Mouse (Mus musculus) layer of hippocampus, adult 9-11 months (tissue): ENCODE measurements at regions not wholly inside any gene's neighbourhood (a gene's known extent, or its start where the extent isn't known, plus 50 kb on each side); places are given as distances from the start of the nearest gene placed in this dataset.

Experiments used
- DNase-seq: peaks from one replicate; pipeline ENCODE4 v3.0.0; 2022

DNA sequence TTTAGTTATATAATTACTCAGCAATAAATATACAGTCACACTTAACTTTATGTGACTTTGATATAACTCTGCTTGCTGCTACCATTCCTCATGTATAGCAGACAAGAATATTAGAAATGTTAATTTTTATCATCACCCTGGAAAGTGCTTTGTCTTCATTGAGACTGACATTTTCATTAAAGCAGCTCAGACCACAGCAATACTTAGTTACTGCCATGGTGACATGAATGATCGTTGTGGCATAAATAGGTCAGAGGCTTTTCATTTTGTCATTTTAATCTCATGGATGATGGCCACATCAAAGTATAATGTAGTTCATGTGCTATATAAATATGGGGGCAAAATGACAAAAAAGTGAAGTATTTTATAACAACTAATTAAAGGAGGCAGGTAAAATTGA lies 498.1 kb downstream of the Slc22a22 start:
- no peak for DNase-seq

- DNase-seq = no peak
These were observed 501.7 kb downstream of the Slc22a22 start for GRCm38 (mm10) chr15:56975446-56976433.

DNA sequence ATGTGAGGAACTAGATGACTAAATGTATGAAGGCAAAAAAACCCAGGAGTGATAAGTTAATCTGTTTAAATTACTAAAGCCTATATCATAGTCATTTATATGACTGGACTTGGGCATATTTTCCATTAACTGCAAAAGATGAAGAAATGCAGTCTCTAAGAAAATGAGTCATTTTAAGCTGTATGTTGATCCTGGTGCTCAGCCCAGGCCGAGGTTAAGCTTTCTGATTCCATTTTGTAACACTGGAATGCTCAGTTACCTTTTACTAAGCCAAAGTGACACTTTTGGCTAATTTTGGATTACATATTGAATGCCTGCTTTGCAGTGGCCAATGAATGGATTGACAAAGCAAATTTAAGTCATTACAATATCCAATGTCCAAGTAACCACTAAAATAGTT lies 507.3 kb downstream of the Slc22a22 start:
- no peak for DNase-seq

DNA sequence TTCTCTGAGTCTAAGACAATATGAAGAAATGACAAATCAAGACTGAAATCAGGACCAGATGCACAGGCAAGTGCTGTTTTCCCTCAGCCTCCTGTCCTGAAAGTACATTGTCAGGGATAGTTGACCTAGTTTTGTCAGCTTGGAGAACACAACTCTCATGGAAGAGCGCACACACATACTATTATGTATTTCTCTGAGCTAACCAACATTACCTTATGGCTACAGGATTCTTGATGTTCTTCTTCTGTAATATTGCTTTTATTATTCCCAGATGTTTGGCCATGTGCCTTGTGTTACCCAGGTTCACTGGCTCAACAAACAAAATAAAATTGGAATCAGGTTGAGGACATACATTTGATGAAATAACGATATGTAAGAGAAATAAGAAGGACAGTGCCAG lies 521.1 kb downstream of the Slc22a22 start:
- DNase-seq = no peak

DNA sequence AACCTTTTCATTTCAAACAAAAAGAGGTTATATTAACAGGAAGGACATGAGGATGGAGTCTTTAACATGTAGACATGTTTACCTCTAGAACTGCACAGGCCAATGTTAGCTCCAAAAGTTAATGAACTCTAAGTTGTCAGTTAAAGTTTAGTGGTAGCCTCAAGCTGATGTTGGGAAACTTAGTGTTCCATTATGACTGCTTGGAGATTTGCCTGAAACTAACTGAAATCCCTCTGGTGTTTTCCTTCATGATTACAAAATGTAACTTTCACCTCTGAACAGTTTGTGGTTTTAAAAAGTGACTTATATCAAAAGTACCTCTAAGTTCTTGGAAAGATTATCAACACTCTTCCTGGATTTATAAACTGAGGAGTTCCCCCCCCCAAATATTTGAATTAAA lies 525.2 kb downstream of the Slc22a22 start:
- DNase-seq = no peak

DNA sequence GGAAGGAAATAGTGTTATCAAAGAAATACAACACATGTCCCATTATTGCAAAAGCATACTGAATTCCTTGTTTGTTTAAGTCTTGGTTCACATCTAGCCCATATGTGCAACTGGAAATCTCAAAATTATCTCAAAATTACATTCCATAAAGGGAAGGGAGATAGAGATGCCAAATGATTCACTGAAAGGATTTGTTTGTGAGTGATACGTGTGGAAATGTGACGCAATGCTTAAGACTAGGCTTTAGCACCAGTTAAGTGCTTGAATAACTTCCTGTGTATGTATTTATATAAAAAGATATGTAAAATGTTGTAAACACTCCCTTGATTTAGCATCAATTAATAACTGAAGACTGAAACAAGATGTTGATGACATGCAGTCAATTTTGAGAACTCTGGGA lies 526.6 kb downstream of the Slc22a22 start:
- DNase-seq = no peak

DNA sequence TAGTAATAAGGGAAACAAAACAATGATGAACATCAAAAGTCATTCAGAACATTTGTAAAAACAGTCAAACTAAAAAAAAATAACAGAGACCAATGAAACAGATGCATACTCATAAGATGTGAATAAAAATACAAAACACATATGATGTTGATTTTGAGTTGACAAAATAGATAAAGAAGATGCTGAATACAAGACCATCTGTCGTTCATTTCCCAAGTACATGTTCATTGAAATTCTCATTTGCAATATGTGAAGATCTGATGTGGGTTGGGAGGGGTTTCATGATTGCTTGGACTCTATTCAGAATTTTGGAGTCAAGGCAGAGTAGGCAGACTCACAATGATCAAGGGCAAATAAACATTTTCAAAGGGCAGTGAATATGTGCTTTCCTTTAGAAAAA lies 536.5 kb downstream of the Slc22a22 start:
- DNase-seq = no peak

DNA sequence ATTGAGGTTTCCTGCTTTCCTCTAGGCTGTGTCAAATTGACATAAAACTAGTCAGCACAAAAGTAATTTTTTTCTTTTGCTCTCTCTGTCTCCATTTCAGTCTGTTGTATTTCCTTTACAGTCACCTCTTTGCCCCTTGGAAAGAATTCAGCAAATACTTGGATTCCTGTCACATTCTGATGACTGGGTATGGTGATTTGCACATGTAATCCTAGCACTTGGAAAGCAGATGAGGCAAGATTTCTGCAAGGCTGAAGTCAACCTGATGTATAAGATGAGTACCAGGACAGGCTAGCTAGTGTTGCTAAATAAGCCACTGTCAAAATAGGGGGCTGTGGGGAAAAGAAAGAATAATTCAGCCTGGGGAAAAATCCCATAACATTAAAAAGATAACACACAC lies 580.9 kb downstream of the Slc22a22 start:
- DNase-seq = no peak

DNA sequence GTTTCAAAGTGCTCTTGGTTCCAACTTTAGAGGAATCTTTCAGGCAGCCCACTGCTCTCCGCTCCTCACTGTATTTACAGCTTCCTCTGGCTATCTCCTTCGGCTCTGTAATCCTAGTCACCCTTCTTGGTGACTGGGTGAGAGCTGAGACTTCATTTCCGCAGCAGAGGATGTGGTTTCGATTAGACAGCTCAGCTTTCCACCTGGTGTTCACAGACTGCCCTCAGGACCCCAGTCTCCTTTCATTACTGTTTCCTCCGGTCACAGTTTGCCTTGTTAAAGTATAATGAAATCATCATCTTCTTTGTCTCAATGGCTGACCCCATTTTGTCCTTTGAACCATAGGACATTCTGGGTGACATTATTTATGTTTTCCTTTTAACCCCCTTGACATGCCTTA lies 595.9 kb downstream of the Slc22a22 start:
- no peak for DNase-seq

DNA sequence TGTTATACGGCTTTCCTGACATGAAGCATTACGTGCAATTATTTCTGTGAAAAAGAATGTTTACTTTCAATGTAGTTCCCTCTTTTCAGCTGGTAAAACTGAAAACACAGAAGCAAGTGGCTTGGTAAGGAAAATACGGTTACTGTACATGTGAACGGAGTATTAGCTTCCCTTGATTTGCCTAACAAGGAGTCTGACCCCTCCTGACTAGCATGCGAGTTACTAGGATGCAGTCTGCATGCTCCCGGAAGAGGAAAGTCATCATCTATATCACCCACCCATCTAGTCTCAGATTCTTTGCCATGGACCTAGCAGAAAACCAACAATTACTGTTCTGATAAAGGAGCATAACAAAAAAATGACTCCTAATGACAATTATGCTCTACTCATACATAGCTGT lies 611.5 kb downstream of the Slc22a22 start:
- no peak for DNase-seq

GRCm38 (mm10) chr15:56865035-56865804 lies 612.2 kb downstream of the Slc22a22 start:
- no peak for DNase-seq

- DNase-seq = no peak
These were observed 618.6 kb downstream of the Slc22a22 start for GRCm38 (mm10) chr15:56858627-56859334.

- DNase-seq = no peak
These were observed 619.3 kb downstream of the Slc22a22 start for GRCm38 (mm10) chr15:56858134-56858533.

GRCm38 (mm10) chr15:56856057-56856456 lies 621.4 kb downstream of the Slc22a22 start:
- DNase-seq = peak; percentile 3

- no peak for DNase-seq
These were observed 624.3 kb downstream of the Slc22a22 start for GRCm38 (mm10) chr15:56853106-56853505.

- DNase-seq = no peak
These were observed 629.8 kb downstream of the Slc22a22 start for GRCm38 (mm10) chr15:56847469-56848128.

- no peak for DNase-seq
These were observed 632.9 kb downstream of the Slc22a22 start for GRCm38 (mm10) chr15:56844574-56844973.

GRCm38 (mm10) chr15:56841516-56841915 lies 635.9 kb downstream of the Slc22a22 start:
- DNase-seq = no peak

- no peak for DNase-seq
These were observed 640.1 kb downstream of the Slc22a22 start for GRCm38 (mm10) chr15:56837292-56837691.

DNA sequence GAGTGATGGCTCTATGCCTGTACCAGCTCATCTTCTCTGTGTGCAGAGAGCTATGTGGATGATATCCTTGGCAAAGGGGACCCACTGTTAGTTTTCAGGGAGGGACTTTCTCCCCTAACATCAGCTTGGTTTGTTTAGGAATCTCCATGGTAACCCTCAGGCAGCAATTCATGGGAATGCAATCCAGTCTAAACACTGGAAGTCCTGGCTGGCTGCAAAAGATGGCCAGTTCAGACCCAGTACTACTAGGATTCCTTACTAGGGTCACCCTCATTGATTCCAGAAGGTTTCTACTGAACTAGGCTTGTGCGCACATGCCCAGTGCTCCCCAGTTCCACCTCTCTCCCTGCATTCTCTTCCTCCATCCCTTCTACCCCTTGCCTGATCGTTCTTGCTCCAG lies 642.8 kb downstream of the Slc22a22 start:
- no peak for DNase-seq

DNA sequence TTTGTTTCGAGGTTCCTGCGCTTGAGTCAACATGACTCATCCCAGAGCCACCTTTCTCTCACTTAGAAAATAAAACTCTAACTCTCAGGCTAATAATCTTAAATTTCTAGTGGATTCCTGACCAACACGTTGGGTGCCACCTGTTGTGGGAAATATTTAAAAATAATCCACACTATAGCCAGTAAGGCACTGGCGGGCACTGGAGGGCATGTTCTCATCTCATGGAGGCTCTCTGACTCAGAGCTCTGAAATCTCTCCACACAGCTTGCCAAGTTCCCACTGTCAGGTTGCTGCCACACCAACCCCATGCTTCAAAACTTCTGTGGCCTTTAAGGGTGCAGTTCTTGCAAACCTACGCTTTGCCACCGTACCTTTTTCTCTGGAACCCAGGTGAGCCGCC lies 644.8 kb downstream of the Slc22a22 start:
- DNase-seq = no peak

DNA sequence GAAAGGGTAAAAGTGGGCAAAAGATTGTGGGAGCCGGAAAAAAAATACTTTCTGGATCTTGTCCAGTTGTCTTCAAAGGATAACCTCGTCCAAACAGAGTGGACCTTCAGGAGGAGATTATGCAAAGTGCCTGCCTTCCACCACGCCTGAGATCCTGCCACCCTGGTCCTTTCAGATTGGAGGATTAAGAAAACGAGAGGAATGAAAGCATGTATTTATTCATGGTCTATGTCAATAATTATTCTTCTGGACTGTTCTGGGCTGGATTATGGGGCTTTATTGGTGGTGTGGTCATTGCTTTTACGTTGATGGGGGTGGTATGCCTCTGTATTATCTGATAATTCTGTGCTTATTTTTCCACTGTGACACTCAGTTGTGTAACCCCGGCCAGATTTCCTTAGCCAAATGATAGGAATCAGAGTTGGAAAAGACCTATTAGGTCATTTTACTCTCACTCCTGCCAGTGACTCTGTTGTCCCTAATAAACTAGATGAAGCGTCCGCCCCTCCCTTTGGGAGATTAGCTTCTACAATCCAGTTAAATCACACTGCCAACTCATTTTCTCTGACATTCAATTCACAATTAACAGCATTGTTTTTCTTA lies 656.3 kb downstream of the Slc22a22 start:
- DNase-seq = no peak
